Mouse (Mus musculus) embryonic stem cell, embryonic (primary cell): ENCODE data around the gene Mettl2.

Experiments used
- CTCF ChIA-PET, 4 experiments: fragments of 300-600 bp in 2 of 4; fragments of 350-600 bp in 2 of 4; sonication (Branson Sonifier 250); formaldehyde crosslinking; loops; one replicate each; lab custom pipeline; 2022; ENCODE audit warnings: inconsistent platforms in 2 of 4; lab: Charles Lee
- POLR2A ChIA-PET, 4 experiments: fragments of 300-600 bp in 2 of 4; fragments of 350-600 bp in 2 of 4; sonication (Branson Sonifier 250); formaldehyde crosslinking; loops; one replicate each; lab custom pipeline; 2022; ENCODE audit warnings: antibody characterized with exemption in 4 of 4, inconsistent platforms in 1 of 4; lab: Charles Lee

The Mettl2 gene

DNA sequence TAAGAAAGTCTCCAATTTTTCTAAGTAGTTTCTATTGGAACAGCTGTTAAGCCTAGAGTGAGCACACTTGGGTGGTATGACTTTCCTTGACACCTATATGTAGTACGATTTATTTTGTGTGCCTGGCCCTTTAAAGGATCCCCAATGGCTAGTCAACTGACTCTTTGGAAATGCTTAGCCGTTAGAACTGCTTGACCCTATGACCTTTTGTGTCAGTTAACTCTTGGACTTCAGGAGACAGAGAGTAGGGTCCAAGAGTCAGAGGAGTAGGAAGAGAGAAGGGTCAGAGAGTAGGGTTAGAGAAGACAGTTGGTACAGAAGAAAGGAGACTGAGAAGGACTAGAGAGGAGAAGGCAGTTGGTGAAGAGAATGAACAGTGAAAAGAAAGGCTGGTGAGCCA, 52.3 kb downstream of the Mettl2 start, which contains the start of gene Tlk2:
TSS of gene Tlk2 (plus strand) at position 292 of the 400 bp plus-strand sequence.
- POLR2A ChIA-PET: interaction anchor here in 3 of 4 experiments (0.9 to 6.1 kb wide), 10 partner anchors 9 to 41 kb away, joined by 3 to 73 read pairs (median 6); no protein-coding TSS in a partner anchor
- CTCF ChIA-PET: interaction anchor here in 2 of 4 experiments (0.6 kb wide), 2 partner anchors 49 to 1974 kb away, joined by 3 read pairs; no protein-coding TSS in a partner anchor

DNA sequence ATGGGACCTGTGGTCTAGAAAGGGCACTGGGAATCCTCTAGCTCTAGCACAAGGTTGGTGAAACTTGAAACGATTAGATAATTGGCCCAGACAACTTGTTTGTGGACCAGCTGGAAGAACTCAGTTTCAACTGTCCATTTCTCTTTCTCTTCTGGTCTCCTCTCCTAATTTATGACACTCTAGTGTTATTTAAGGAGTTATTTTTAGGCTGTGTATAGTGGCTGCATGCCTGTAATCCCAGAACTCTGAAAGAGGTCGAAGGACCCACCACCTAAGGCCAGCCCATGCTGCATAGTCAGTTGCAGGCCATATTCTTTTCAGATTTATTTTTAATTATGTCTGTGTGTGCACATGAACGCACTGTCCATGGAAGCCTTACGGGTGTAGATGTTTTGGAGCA, 53.3 kb downstream of the Mettl2 start:
- POLR2A ChIA-PET: interaction anchor here (0.6 to 6.1 kb wide), 12 partner anchors 11 to 962 kb away, joined by 3 to 73 read pairs (median 7); partner anchors contain the start of gene Mettl2 (in 2 of the 4)
- CTCF ChIA-PET: no interaction called here

DNA sequence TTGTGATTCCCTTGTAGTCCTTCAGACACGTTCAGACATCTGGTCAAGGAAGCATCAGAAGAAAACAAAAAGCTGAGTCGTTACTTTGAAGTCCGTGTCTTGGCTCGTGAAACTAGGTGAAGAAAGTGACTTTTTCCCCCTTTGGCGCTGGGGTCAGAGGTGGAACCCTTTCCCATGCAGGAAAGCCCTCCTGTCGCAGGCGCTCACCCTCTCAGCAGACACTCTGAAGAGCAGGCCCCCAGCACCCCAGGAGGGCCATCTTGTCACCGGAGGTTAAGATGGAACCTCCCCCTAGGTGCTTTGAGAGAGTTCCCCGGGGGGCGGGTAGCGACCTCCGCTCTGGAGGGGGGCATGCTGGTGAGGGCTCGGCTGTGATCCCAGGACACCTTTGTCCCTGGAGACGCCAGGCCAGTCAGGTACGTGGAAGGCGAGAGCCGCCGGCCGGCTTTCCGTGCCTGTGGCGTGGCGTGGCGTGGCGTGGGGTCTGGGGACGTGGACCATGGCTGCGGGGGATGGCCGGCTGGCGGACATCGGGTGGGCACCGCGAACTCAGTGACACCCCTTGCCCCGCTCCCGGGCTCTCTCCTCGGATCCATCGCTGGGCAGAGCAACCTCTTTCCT, 54.4 kb downstream of the Mettl2 start:
- CTCF ChIA-PET: interaction anchor here in 2 of 4 experiments (0.6 to 1.9 kb wide), 3 partner anchors 9 to 12 kb away, joined by 4 to 5 read pairs (median 4); no protein-coding TSS in a partner anchor
- POLR2A ChIA-PET: interaction anchor here (0.6 to 6.1 kb wide), 29 partner anchors 10 to 1617 kb away, joined by 3 to 73 read pairs (median 6); partner anchors contain the start of genes Mettl2 (in 3 of the 4), Itgb3 (in 1 of the 4) and Taco1 (in 1 of the 4)

DNA sequence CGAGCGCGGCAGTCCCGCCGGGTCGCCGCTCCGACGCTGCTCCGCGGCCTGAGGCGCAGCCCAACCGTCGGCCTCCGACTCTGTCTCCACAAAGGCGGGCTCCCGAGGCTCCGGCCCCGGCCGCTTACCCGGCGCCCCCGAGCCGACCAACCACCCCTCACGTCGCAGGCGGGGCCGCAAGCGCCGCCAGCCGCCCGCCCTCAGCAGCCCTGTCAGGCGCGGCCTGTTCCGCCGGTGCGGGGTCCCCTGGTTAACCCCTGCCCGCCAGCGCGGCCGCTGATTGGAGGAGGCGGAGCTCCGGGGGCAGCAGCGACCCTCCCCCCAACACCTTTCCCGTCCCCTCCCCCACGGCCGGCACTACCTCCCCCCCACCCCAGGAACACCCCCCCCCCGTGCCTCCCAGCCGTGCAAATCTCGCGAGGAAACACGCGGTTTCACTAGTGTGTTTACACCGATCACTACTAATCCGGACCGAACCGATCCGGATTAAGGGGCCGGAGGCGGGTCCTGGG, 55.0 kb downstream of the Mettl2 start:
- POLR2A ChIA-PET: interaction anchor here (0.6 to 6.1 kb wide), 36 partner anchors 10 to 1618 kb away, joined by 3 to 73 read pairs (median 5); partner anchors contain the start of genes Mettl2 (in 3 of the 4), Itgb3 (in 1 of the 4) and Taco1 (in 1 of the 4)
- CTCF ChIA-PET: interaction anchor here in 3 of 4 experiments (0.6 to 1.9 kb wide), 5 partner anchors 10 to 207 kb away, joined by 3 to 5 read pairs (median 4); no protein-coding TSS in a partner anchor

DNA sequence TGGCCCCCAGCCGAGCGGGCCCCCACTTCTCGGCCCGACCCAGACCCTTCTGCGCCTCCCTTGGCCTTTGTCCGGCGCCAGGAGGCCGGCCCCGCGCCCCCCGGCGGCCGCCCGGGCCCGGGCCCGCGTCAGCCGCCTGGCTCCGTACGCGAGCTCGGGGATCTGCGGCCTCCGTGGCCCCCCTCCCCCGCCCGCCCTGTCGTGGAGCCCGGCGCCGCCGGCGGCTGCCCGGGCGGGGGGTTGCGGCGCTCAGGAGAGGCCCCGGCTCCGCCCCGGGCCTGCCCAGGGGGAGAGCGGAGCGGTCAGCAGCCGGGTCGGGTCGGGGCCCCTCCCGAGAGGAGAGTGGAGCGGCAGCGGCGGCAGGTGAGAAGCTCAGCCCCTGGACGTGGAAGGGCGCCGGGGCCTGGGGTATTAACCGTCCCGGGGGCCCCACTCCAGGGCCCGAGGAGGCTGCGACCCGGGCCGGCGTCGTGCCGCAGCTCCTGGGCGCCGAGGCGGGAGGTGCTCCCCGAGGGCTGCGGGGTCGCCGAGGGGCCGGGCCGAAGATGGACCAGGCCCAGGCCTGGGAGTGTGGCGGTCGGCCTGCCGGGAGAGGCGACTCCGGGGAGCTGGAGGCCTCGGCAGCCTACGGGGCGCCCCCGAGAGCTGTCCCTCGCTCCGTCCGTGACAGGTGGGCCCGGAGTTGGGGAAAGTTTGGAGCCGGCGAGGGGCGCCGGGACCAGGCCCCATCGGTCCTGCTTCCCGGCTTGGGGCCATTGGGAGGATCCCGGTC, 55.6 kb downstream of the Mettl2 start:
- CTCF ChIA-PET: interaction anchor here (0.5 to 1.9 kb wide), 10 partner anchors 11 to 533 kb away, joined by 3 to 5 read pairs (median 4); no protein-coding TSS in a partner anchor

DNA sequence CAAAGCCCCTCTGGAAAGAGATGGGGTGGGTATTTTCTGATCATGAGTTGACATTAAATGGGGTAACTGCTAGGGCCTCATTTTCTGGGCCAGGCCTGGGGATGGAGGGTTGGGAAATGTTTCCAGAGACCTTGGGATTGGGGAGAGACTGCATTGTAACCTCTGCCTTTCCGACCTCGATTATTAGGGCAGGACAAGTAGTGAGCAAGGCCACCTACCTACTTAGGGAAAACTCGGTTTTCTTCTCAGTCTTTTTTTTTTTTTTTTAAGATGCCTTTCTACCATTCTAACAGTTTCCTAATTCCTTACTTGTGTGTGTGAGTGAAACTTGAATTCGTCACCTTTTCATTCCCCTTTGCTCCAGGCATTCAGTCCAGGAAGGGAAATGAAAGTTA, 56.2 kb downstream of the Mettl2 start:
- ChIA-PET POLR2A (interaction anchor here (0.6 to 6.1 kb wide), 20 partner anchors 10 to 778 kb away, joined by 3 to 73 read pairs (median 9); partner anchors contain the start of gene Mettl2 (in 3 of the 4)), CTCF (interaction anchor here in 3 of 4 experiments (0.6 to 1.9 kb wide), 4 partner anchors 11 to 533 kb away, joined by 3 to 5 read pairs (median 4); no protein-coding TSS in a partner anchor)

More for the DNA sequence above, 55.6 kb downstream of the Mettl2 start:
- POLR2A ChIA-PET: interaction anchor here (0.6 to 6.1 kb wide), 40 partner anchors 10 to 970 kb away, joined by 3 to 73 read pairs (median 5); partner anchors contain the start of genes Mettl2 (in 3 of the 4) and Itgb3 (in 1 of the 4)

DNA sequence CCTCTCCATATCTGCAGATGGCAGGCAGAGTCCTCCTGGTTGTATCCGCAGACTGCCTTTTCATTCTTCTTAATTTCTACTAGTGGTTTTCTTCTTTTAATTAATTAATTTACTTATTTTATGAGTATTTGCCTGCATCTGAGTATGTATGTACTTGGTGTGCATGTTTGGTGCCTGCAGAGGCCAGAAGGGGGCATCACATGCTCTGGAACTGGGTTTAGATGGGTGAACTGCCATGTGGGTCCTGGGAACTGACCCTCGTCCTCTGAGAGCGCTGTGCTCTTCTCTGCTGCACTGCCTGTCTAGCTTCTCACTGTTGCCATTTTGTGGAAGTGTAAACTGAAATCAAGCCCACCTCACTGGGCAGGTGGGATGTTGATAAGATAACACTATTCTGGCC, 58.5 kb downstream of the Mettl2 start:
- ChIA-PET POLR2A (interaction anchor here in 3 of 4 experiments (0.7 to 3.2 kb wide), 7 partner anchors 11 to 895 kb away, joined by 3 to 25 read pairs (median 3); no protein-coding TSS in a partner anchor), CTCF (interaction anchor here in 1 of 4 experiments (1.0 kb wide), 1 partner anchor 9 kb away, joined by 8 read pairs; no protein-coding TSS in a partner anchor)
